Mouse (Mus musculus) small intestine, adult 2 months (tissue): ENCODE measurements around the gene Cldn22. TPM values are rescaled to one million over a fixed set of nuclear protein-coding genes. Genes with fewer than 3 reads are reported as not detected.

ENCODE experiments used
- H3K27ac ChIP-seq: fragments of 200-500 bp; 2 replicates; pipeline ENCODE4 v1.5.1; 2012; ENCODE audit warnings: low read depth, low read length, control low read depth, inconsistent platforms; ENCODE audit not compliant: insufficient read depth
- H3K27me3 ChIP-seq: fragments of 200-500 bp; 2 replicates; pipeline ENCODE4 v1.6.1; 2012; ENCODE audit warnings: mild to moderate bottlenecking, moderate library complexity, low read length, inconsistent platforms; ENCODE audit not compliant: control insufficient read depth, insufficient read depth
- H3K36me3 ChIP-seq: fragments of 200-500 bp; 2 replicates; pipeline ENCODE4 v1.6.1; 2012; ENCODE audit warnings: mild to moderate bottlenecking, low read length, control low read depth, inconsistent platforms; ENCODE audit not compliant: control insufficient read depth, insufficient read depth
- H3K4me1 ChIP-seq: fragments of 200-500 bp; 2 replicates; pipeline ENCODE4 v1.6.1; 2012; ENCODE audit warnings: low read length, inconsistent platforms, mixed read lengths; ENCODE audit not compliant: control insufficient read depth, insufficient read depth, insufficient read length
- H3K4me3 ChIP-seq: fragments of 200-500 bp; 2 replicates; pipeline ENCODE4 v1.5.1; 2012; ENCODE audit warnings: low read depth, mild to moderate bottlenecking, control low read depth, inconsistent platforms, low read length, moderate library complexity
- CTCF ChIP-seq: fragments of 200-500 bp; IDR thresholded peaks from 2 replicates; pipeline ENCODE4 v1.5.1; 2012; ENCODE audit warnings: low read depth, mild to moderate bottlenecking, control low read depth, inconsistent platforms, low read length, moderate library complexity, mixed read lengths; ENCODE audit not compliant: insufficient replicate concordance, insufficient read length; ENCODE audit errors: extremely low read depth
- POLR2A ChIP-seq: fragments of 200-500 bp; IDR thresholded peaks from 2 replicates; pipeline ENCODE4 v1.6.1; 2012; ENCODE audit warnings: low read depth, mild to moderate bottlenecking, control low read depth, inconsistent platforms, low read length, moderate library complexity
- WGBS: fragments of 180-500 bp; shearing (Covaris S2); methylation state at CpG from one replicate; pipeline ENCODE4 v1.1.7; 2018; 5-methylcytosine and 5-hydroxymethylcytosine counted together
- polyA plus RNA-seq: library from polyadenylated mRNA; depleted of rRNA; stranded (reverse); fragments of >200 nt; gene quantifications from 2 replicates; pipeline ENCODE4 v1.2.3, GENCODE M21; 2012; rRNA removed

The Cldn22 gene
- polyA plus RNA-seq, 1 experiment: not detected

GRCm38 (mm10) chr8:47872361-47873107 lies 48.3 kb downstream of the Cldn22 start:
- no peaks in the 10 kb centered on the region for H3K4me1 ChIP-seq
- TF ChIP-seq POLR2A: no peak
- peak; percentile 82; the same call in 1 of the 2 replicates for TF ChIP-seq CTCF
- no peak overlapping the region for H3K4me3 ChIP-seq
- no peak overlapping the region for H3K27ac ChIP-seq
- 49% methylated on average over 13 of the region's 13 CpGs for WGBS
- H3K36me3 ChIP-seq: no peaks in the 10 kb centered on the region
- H3K27me3 ChIP-seq: no peaks in the 10 kb centered on the region

GRCm38 (mm10) chr8:47874497-47875178 lies 50.4 kb downstream of the Cldn22 start:
- TF ChIP-seq POLR2A (no peak), CTCF (no peak)
- H3K4me1 ChIP-seq: no peaks in the 10 kb centered on the region
- H3K27ac ChIP-seq: no peak overlapping the region
- no peaks in the 10 kb centered on the region for H3K27me3 ChIP-seq
- no peaks in the 10 kb centered on the region for H3K36me3 ChIP-seq
- H3K4me3 ChIP-seq: no peak overlapping the region
- 35% methylated on average over 13 of the region's 13 CpGs for WGBS

Other genes with a start within 250 kb of the Cldn22 start
- 0.67 and 1.6 TPM in 2 replicates for gene Ing2, start 148.9 kb upstream of the Cldn22 start, polyA plus RNA-seq
- 8.8 and 18.5 TPM in 2 replicates for gene Cdkn2aip, start 110.5 kb upstream of the Cldn22 start, polyA plus RNA-seq
- gene Cldn24, start 2.3 kb upstream of the Cldn22 start, polyA plus RNA-seq: 0.32 TPM in 1 of 2 replicates, not detected in the other
- gene Wwc2, start 166.4 kb downstream of the Cldn22 start, polyA plus RNA-seq: 1.4 and 1.9 TPM in 2 replicates